Mouse (Mus musculus): ENCODE results near the gene Tgfbr1.

DNA sequence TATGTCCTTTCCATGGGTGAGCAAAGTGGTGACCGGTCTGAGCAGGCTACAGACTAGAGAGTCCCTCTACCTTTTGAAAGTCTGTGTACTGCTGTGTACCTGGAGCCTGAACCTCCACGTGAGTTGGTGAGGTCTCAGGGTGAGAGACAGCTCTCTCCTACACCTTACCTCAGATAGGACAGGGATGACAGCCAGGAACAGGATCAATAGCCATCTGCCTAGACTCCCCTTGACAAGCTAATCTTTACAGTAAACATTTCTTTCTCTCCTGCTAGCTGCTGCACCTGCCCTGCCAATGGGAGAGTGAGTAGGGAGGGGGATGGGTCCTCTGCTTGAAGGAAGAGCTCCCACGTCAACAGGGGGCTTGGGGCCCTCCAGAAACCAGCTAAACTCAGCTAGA, 74.6 kb downstream of the Tgfbr1 start:
- TF ChIP-seq GATA1 (IDR thresholded peaks at IDR 0.05; ENCODE audit: borderline replicate concordance, low read length) (no peak), FLI1 (IDR thresholded peaks at IDR 0.05; ENCODE audit: low read length) (no peak)
